Mouse (Mus musculus) bone marrow macrophage, adult 2 months (primary cell): Measurements from ENCODE around the gene 1700057G04Rik.

Experiments
- CTCF ChIP-seq: IDR thresholded peaks from 2 replicates; pipeline ENCODE4 v1.5.1; 2012; ENCODE audit warnings: low read depth, mild to moderate bottlenecking, low read length, moderate library complexity
- POLR2A ChIP-seq: IDR thresholded peaks from 2 replicates; pipeline ENCODE4 v1.6.1; 2012; ENCODE audit warnings: mild to moderate bottlenecking, low read depth, low read length, borderline replicate concordance

DNA sequence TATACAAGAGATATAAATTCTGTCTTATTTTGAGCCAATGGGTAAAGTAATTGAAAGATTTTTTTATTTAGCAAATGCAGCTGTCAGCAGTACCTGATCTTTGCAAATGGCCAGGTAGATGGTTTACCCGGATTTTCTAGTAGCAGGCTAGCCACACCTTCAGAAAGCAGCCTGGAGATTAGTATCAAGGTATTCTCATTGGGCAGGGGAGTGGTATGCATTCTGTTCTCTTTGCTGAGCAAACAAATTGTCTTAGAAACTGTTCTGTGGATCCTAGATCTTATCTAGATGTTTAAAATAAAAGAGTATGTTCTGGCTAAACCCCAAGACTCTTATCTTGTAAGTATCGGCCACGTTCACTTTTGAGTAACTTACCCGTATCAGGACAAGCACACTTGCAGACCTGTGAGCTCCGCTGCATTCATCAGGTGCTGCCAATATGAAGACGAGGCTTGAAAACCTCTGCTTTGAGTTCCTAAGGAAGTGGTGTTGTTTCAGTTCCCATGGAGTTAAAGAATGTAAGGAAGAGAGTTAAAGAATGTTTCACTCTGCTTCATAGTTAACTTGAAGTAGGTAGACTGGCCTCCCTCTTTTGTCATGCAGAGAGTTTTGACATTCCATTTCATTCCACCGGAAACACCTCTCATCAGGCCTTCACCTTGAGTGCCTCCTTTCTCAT is 48.6 kb upstream of the 1700057G04Rik start:
- TF ChIP-seq CTCF (no peak), POLR2A (no peak)
